Mouse (Mus musculus) testis, postnatal 10 days (tissue): ENCODE data around the gene Tnks2.

Experiments used
- DNase-seq: peaks from one replicate; pipeline ENCODE4 v3.0.0; 2021; ENCODE audit warnings: low spot score

Tnks2 gene

GRCm38 (mm10) chr19:36932613-36933012 is 98.6 kb downstream of the Tnks2 start:
- DNase-seq: no peak

GRCm38 (mm10) chr19:36936285-36936684 is 102.3 kb downstream of the Tnks2 start:
- no peak for DNase-seq

GRCm38 (mm10) chr19:36938008-36938407 is 104.0 kb downstream of the Tnks2 start:
- no peak for DNase-seq

GRCm38 (mm10) chr19:36940064-36940463 is 106.0 kb downstream of the Tnks2 start:
- DNase-seq: no peak
